Mouse (Mus musculus) spleen, adult 2 months (tissue): ENCODE data around the gene Zdhhc19.

Source experiments
- CTCF ChIP-seq: fragments of 200-500 bp; IDR thresholded peaks from 2 replicates; pipeline ENCODE4 v1.5.1; 2011; ENCODE audit warnings: mild to moderate bottlenecking, inconsistent platforms; ENCODE audit not compliant: insufficient read depth, insufficient read length, insufficient replicate concordance; ENCODE audit errors: extremely low read depth
- POLR2A ChIP-seq: fragments of 200-500 bp; IDR thresholded peaks from 2 replicates; pipeline ENCODE4 v1.6.1; 2011; ENCODE audit warnings: low read depth, low read length, inconsistent platforms

DNA sequence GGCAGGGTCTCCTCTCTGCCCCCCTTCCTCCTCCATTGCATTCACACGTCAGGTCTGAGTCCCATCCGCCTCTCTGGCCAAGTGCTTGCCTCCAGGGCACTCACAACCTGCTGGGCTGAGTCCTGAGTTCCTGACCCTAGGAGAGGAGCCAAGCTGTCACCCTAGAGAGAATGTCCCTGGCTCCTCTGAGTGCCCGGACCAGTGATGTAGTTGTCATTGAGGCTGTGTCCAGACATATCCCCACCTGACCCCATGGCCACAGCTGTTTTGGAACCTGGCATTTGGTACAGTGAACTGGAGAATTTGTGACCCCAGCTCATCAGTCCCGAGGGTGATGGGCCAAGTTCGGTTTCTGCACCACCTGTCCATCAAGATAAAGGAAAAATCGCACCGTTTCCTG is 30.8 kb downstream of the Zdhhc19 start:
- TF ChIP-seq CTCF (no peak), POLR2A (no peak)
